Mouse (Mus musculus): ENCODE measurements around the gene Runx1.
A peak's percentile ranks its signal among the peaks of the same experiment; 100 is the strongest.

Runx1 gene

GRCm38 (mm10) chr16:92699531-92700397 lies 126.2 kb downstream of the Runx1 start:
- no peak for DNase-seq (ENCODE audit: low spot score in 2 of 2)

- peak; percentile 36 to 62 for DNase-seq (ENCODE audit: low spot score in 2 of 2)
Measured at GRCm38 (mm10) chr16:92698612-92698998, 127.3 kb downstream of the Runx1 start.

- DNase-seq (ENCODE audit: low spot score in 2 of 2) = no peak
Measured at GRCm38 (mm10) chr16:92697737-92698611, 128.0 kb downstream of the Runx1 start.

- DNase-seq (ENCODE audit: low spot score in 2 of 2) = peak in 1 of 2 experiments; percentile 28
Measured at GRCm38 (mm10) chr16:92697227-92697736, 128.7 kb downstream of the Runx1 start.

- DNase-seq (ENCODE audit: low spot score in 2 of 2) = no peak
Measured at GRCm38 (mm10) chr16:92696411-92697015, 129.4 kb downstream of the Runx1 start.

GRCm38 (mm10) chr16:92695981-92696380 lies 130.0 kb downstream of the Runx1 start:
- no peak for DNase-seq (ENCODE audit: low spot score in 2 of 2)

- no peak for DNase-seq (ENCODE audit: low spot score in 2 of 2)
Measured at GRCm38 (mm10) chr16:92695200-92695921, 130.6 kb downstream of the Runx1 start.

GRCm38 (mm10) chr16:92694496-92695106 lies 131.3 kb downstream of the Runx1 start:
- no peak for DNase-seq (ENCODE audit: low spot score in 2 of 2)

- DNase-seq (ENCODE audit: low spot score in 2 of 2) = no peak
Measured at GRCm38 (mm10) chr16:92690759-92691158, 135.2 kb downstream of the Runx1 start.

- DNase-seq (ENCODE audit: low spot score in 2 of 2) = no peak
Measured at GRCm38 (mm10) chr16:92688941-92689340, 137.0 kb downstream of the Runx1 start.

- no peak for DNase-seq (ENCODE audit: low spot score in 2 of 2)
Measured at GRCm38 (mm10) chr16:92686978-92687377, 139.0 kb downstream of the Runx1 start.

GRCm38 (mm10) chr16:92685766-92686315 lies 140.1 kb downstream of the Runx1 start:
- DNase-seq (ENCODE audit: low spot score in 2 of 2) = no peak

- DNase-seq (ENCODE audit: low spot score in 2 of 2) = no peak
Measured at GRCm38 (mm10) chr16:92684423-92685211, 141.3 kb downstream of the Runx1 start.

- no peak for DNase-seq (ENCODE audit: low spot score in 2 of 2)
Measured at GRCm38 (mm10) chr16:92676630-92677029, 149.3 kb downstream of the Runx1 start.

- no peak for DNase-seq (ENCODE audit: low spot score in 2 of 2)
Measured at GRCm38 (mm10) chr16:92675677-92676076, 150.3 kb downstream of the Runx1 start.

GRCm38 (mm10) chr16:92674916-92675450 lies 151.0 kb downstream of the Runx1 start:
- DNase-seq (ENCODE audit: low spot score in 2 of 2) = no peak

- DNase-seq (ENCODE audit: low spot score in 2 of 2) = no peak
Measured at GRCm38 (mm10) chr16:92674121-92674816, 151.7 kb downstream of the Runx1 start.

- DNase-seq (ENCODE audit: low spot score in 2 of 2) = no peak
Measured at GRCm38 (mm10) chr16:92668807-92669206, 157.1 kb downstream of the Runx1 start.

- DNase-seq (ENCODE audit: low spot score in 2 of 2) = no peak
Measured at GRCm38 (mm10) chr16:92661757-92662156, 164.2 kb downstream of the Runx1 start.
